ENCODE assay signal across 8 mouse cellular contexts in genomic region chr7:143152350-143152749, GRCm38 (mm10).
DNase-seq lines count a peak whose midpoint lies in the region.

No protein-coding gene starts in this region.

- DNase-seq in kidney, postnatal 14 days: peak; percentile 38
- no peak for DNase-seq in kidney, adult 8-10 months
- peak; percentile 16 for DNase-seq in urinary bladder, postnatal 14 days (ENCODE audit: low spot score)
- DNase-seq in urinary bladder, postnatal 4 days (ENCODE audit: low spot score in 2 of 2): no peak
- DNase-seq in embryo, embryonic 11 days: peak; percentile 66
- DNase-seq in yolk sac, embryonic 10.5 days (ENCODE audit: low spot score): peak; percentile 21
- no peak for DNase-seq in cerebellum, adult 11 months
- DNase-seq in right cerebral cortex, postnatal 36 days (ENCODE audit: low spot score in 2 of 2): no peak

Comparison
In these comparisons a context has a peak if more than half of its experiments do, and no peak if none do; other contexts are left out.
1. DNase-seq: peak in kidney, postnatal 14 days (single experiment), urinary bladder, postnatal 14 days (single experiment), embryo, embryonic 11 days (single experiment) and yolk sac, embryonic 10.5 days (single experiment); none in kidney, adult 8-10 months (0 of 2), urinary bladder, postnatal 4 days (0 of 2), cerebellum, adult 11 months (single experiment) and right cerebral cortex, postnatal 36 days (0 of 2).